Mouse (Mus musculus): ENCODE results near the gene Hgd.

DNA sequence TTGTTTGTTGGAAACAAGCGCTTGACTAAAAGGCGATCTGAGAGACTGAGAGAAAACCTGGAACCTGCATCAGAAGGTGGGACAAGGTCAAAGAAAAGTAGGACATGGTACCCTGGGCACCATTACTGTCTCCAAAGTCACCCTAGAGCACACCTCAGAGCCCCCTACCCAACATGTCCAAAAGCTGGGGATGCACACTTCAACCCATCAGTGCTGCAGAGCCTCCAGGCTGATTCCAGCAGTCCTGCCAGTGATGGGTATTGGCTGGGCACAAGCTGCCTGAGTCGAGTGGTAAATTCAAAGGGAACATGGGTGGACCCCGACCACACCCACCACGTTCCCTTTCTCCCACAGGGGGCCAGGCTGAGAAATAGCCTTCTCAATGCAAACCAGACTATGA, 95.4 kb downstream of the Hgd start:
- no peak for TF ChIP-seq POLR2A (IDR thresholded peaks at IDR 0.05; ENCODE audit: borderline replicate concordance, extremely low read depth, low read depth, low read length)
- TF ChIP-seq CTCF (IDR thresholded peaks at IDR 0.05; ENCODE audit: insufficient read depth, low read length): no peak
